Mouse (Mus musculus): ENCODE results near the gene Gm17409.

DNA sequence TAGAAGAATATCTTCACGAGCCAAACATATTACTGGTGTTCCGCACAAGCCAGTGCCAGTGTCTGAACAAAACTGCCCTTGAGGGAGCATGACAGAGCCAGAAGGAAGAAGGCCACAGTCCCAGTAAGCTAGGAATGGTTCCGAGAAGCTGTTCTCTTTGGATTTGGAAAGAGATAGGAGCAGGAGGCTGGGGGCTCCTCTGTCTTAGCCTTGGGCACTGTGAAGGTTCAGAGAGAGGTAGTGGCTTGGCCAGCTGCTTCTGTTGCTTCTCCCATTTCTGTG, 17.3 kb downstream of the Gm17409 start:
- TF ChIP-seq CTCF (IDR thresholded peaks at IDR 0.05; ENCODE audit: low read depth, low read length) (no peak), GATA1 (IDR thresholded peaks at IDR 0.05; ENCODE audit: borderline replicate concordance, low read length) (no peak), TAL1 (conservative IDR thresholded peaks at IDR 0.05; ENCODE audit: low read depth, low read length) (no peak)
